In the genomic region with DNA sequence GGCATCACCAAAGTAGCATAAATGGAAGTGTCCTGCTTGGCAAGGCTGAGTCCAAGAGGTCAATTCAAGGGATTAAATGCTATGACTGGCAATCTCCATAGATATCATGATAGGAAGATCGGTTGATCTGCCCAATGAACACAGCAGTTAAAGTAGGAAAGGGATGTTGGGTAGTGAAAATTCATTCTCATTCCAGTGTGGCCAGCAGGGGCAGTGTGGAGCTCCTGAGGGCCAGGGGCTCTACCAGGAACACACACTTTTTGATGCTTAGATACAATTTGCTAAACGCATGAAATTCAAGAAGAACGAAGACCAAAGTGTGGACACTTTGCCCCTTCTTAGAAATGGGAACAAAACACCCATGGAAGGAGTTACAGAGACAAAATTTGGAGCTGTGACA, we compare ENCODE assay signal across 7 mouse cellular contexts.
DNase-seq lines count a peak whose midpoint lies in the region; ATAC-seq and TF ChIP-seq lines count a peak whose summit lies in the region.
"Not testable (repeated sequence)": the region's sequence is repeated elsewhere in the genome, so short reads cannot be mapped to it uniquely, and the experiment has no call there.

No protein-coding gene starts in this region.

- not testable (repeated sequence) for H3K27me3 ChIP-seq in Patski; hindbrain, postnatal 0 days (ENCODE audit: insufficient read depth, low read length); kidney, postnatal 0 days (ENCODE audit: insufficient read depth, low read length); liver, embryonic 14.5 days (ENCODE audit: control insufficient read depth, insufficient read depth, low read length); midbrain, postnatal 0 days (ENCODE audit: insufficient read depth, low read length)

- H3K4me3 ChIP-seq in hindbrain, postnatal 0 days (ENCODE audit: low read length); kidney, postnatal 0 days (replicated peaks; ENCODE audit: low read depth, low read length); liver, embryonic 14.5 days (ENCODE audit: insufficient read depth in 1 of 2, low read depth in 2 of 2, low read length in 2 of 2); midbrain, postnatal 0 days (ENCODE audit: low read depth, low read length): not testable (repeated sequence)

- not testable (repeated sequence) for H3K9ac ChIP-seq in hindbrain, postnatal 0 days (replicated peaks; ENCODE audit: low read length); kidney, postnatal 0 days (ENCODE audit: low read depth, low read length); liver, embryonic 14.5 days (replicated peaks); midbrain, postnatal 0 days (replicated peaks; ENCODE audit: low read length, poor library complexity, severe bottlenecking)

- peak; percentile 10 for DNase-seq in A20 (ENCODE audit: low read depth, low spot score)
- DNase-seq in Patski (ENCODE audit: low read depth, low spot score); hindbrain, postnatal 0 days (ENCODE audit: low spot score); kidney, postnatal 0 days (ENCODE audit: low spot score); liver, embryonic 14.5 days (ENCODE audit: low read depth in 3 of 3, low spot score in 3 of 3); midbrain, postnatal 0 days (ENCODE audit: low spot score): not testable (repeated sequence)
- peak; percentile 42 to 44 for DNase-seq in cerebellum, postnatal 10 days

- POLR2A ChIA-PET in Patski (lab: Charles Lee), result not testable (repeated sequence)

- ATAC-seq in Patski; hindbrain, postnatal 0 days; kidney, postnatal 0 days (replicated peaks; ENCODE audit: low FRiP score, low read depth); liver, embryonic 14.5 days (ENCODE audit: insufficient read depth); midbrain, postnatal 0 days (ENCODE audit: low FRiP score): not testable (repeated sequence)

- CTCF ChIA-PET in Patski (lab: Charles Lee), result interaction anchor here (1.3 to 1.4 kb wide), 2 partner anchors 16 to 27 kb away, joined by 3 read pairs; no protein-coding TSS in a partner anchor

- in situ Hi-C loops in Patski (cut with MboI; ENCODE audit: low pct_unique_long_range_greater_than_20kb), result not testable (repeated sequence)

- H3K27ac ChIP-seq in hindbrain, postnatal 0 days; kidney, postnatal 0 days; liver, embryonic 14.5 days; midbrain, postnatal 0 days (ENCODE audit: low read depth, low read length): not testable (repeated sequence)

- WGBS in hindbrain, postnatal 0 days, result 94% methylated on average over 3 of the region's 3 CpGs
- 92% methylated on average over 3 of the region's 3 CpGs for WGBS in kidney, postnatal 0 days
- 61% methylated on average over 3 of the region's 3 CpGs for WGBS in liver, embryonic 14.5 days (ENCODE audit: insufficient replicate concordance)
- 90% methylated on average over 3 of the region's 3 CpGs for WGBS in midbrain, postnatal 0 days

- not testable (repeated sequence) for H3K4me2 ChIP-seq in hindbrain, postnatal 0 days (ENCODE audit: low read depth, low read length); kidney, postnatal 0 days (ENCODE audit: low read length); liver, embryonic 14.5 days (ENCODE audit: low read depth); midbrain, postnatal 0 days (ENCODE audit: low read depth, low read length, poor library complexity, severe bottlenecking)

- peak; percentile 55 for TF ChIP-seq CTCF in Patski (IDR thresholded peaks at IDR 0.05)
- peak; percentile 42 for TF ChIP-seq CTCF in hindbrain, postnatal 0 days (IDR thresholded peaks at IDR 0.05; ENCODE audit: low read depth)
- TF ChIP-seq CTCF in kidney, postnatal 0 days (IDR thresholded peaks at IDR 0.05; ENCODE audit: low read depth), result peak; percentile 47; the same call in 1 of the 2 replicates
- TF ChIP-seq CTCF in liver, embryonic 14.5 days (IDR thresholded peaks at IDR 0.05; ENCODE audit: low read depth), result peak; percentile 36
- peak; percentile 46 for TF ChIP-seq CTCF in midbrain, postnatal 0 days (IDR thresholded peaks at IDR 0.05)

- H3K36me3 ChIP-seq in hindbrain, postnatal 0 days (ENCODE audit: insufficient read depth, low read length), result peaks cover 10% of the 10 kb centered on the region; the same call in 1 of the 2 replicates
- not testable (repeated sequence) for H3K36me3 ChIP-seq in kidney, postnatal 0 days (ENCODE audit: insufficient read depth, low read length); liver, embryonic 14.5 days (replicated peaks; ENCODE audit: control insufficient read depth, insufficient read depth, low read depth); midbrain, postnatal 0 days (ENCODE audit: insufficient read depth, low read length)

- H3K4me1 ChIP-seq in hindbrain, postnatal 0 days (ENCODE audit: insufficient read depth, low read length); kidney, postnatal 0 days (replicated peaks; ENCODE audit: insufficient read depth, low read length); liver, embryonic 14.5 days (replicated peaks; ENCODE audit: control insufficient read depth in 2 of 2, insufficient read depth in 2 of 2, low read length in 1 of 2); midbrain, postnatal 0 days (ENCODE audit: insufficient read depth, low read length): not testable (repeated sequence)

- not testable (repeated sequence) for H3K9me3 ChIP-seq in hindbrain, postnatal 0 days (ENCODE audit: low read length); kidney, postnatal 0 days (replicated peaks; ENCODE audit: low read length); liver, embryonic 14.5 days (ENCODE audit: control insufficient read depth, low read length); midbrain, postnatal 0 days (ENCODE audit: low read length)

- not testable (repeated sequence) for TF ChIP-seq EP300 in liver, embryonic 14.5 days (IDR thresholded peaks at IDR 0.05; ENCODE audit: low read depth)
